Mouse (Mus musculus) ES-E14 (cell line): ENCODE data around the gene Anxa1. TPM values are rescaled to one million over a fixed set of nuclear protein-coding genes. Genes with fewer than 3 reads are reported as not detected.

Source experiments
- DNase-seq: peaks from one replicate; pipeline ENCODE4 v3.0.0-alpha.2; 2013; ENCODE audit warnings: low read depth, low spot score
- H3K27ac ChIP-seq: 2 replicates; pipeline ENCODE4 v1.5.1; 2012; ENCODE audit warnings: low read depth, mild to moderate bottlenecking, low read length, moderate library complexity, mixed read lengths; ENCODE audit not compliant: poor library complexity, insufficient read depth, severe bottlenecking
- H3K36me3 ChIP-seq: 2 replicates; pipeline ENCODE4 v1.6.1; 2012; ENCODE audit warnings: mild to moderate bottlenecking, low read length, moderate library complexity, mixed read lengths; ENCODE audit not compliant: control insufficient read depth, poor library complexity, insufficient read depth, severe bottlenecking
- H3K4me1 ChIP-seq, 2 experiments: fragments of 150-350 bp in 1 of 2; sonication (generic) in 1 of 2; 2 replicates each; pipeline ENCODE4 v1.6.1; 2012; ENCODE audit warnings: low read length in 2 of 2, mild to moderate bottlenecking in 1 of 2, mixed read lengths in 1 of 2; ENCODE audit not compliant: control insufficient read depth in 2 of 2, insufficient read depth in 2 of 2, poor library complexity in 1 of 2
- H3K4me3 ChIP-seq, 2 experiments: fragments of 150-350 bp in 1 of 2; sonication (generic) in 1 of 2; 2 replicates each; pipeline ENCODE4 v1.5.1; 2012; ENCODE audit warnings: low read length in 2 of 2, low read depth in 1 of 2, mild to moderate bottlenecking in 1 of 2, mixed read lengths in 1 of 2; ENCODE audit not compliant: insufficient read depth in 1 of 2, poor library complexity in 1 of 2, severe bottlenecking in 1 of 2
- H3K9ac ChIP-seq: 2 replicates; pipeline ENCODE4 v1.6.1; 2012; ENCODE audit warnings: low read depth, mild to moderate bottlenecking, low read length, mixed read lengths; ENCODE audit not compliant: poor library complexity, insufficient read depth, severe bottlenecking
- H3K9me3 ChIP-seq: fragments of 150-350 bp; sonication (generic); 2 replicates; pipeline ENCODE4 v1.6.1; 2012; ENCODE audit warnings: low read depth, mild to moderate bottlenecking, low read length; ENCODE audit not compliant: control insufficient read depth, insufficient read depth
- CHD2 ChIP-seq: IDR thresholded peaks from 2 replicates; pipeline ENCODE4 v1.6.1; 2014; ENCODE audit warnings: mild to moderate bottlenecking, low read depth, low read length, inconsistent platforms
- HCFC1 ChIP-seq: IDR thresholded peaks from 2 replicates; pipeline ENCODE4 v1.6.1; 2012; ENCODE audit warnings: low read length, inconsistent platforms, borderline replicate concordance; ENCODE audit not compliant: insufficient read depth
- MAFK ChIP-seq: IDR thresholded peaks from 2 replicates; pipeline ENCODE4 v1.6.1; 2014; ENCODE audit warnings: mild to moderate bottlenecking, low read depth, low read length, inconsistent platforms; ENCODE audit not compliant: insufficient read depth
- ZC3H11A ChIP-seq: IDR thresholded peaks from 2 replicates; pipeline ENCODE4 v1.6.1; 2012; ENCODE audit warnings: low read depth, mild to moderate bottlenecking, inconsistent platforms, low read length, borderline replicate concordance
- ZNF384 ChIP-seq: IDR thresholded peaks from 2 replicates; pipeline ENCODE4 v1.6.1; 2012; ENCODE audit warnings: low read depth, low read length, inconsistent platforms
- in situ Hi-C, 2 experiments: fragments of 600-800 bp; cut with MboI; formaldehyde crosslinking; loops; one replicate each; pipeline ENCODE4 v1.15.1; 2025; ENCODE audit warnings: low sequenced_read_pairs in 2 of 2, inconsistent platforms in 1 of 2; ENCODE audit not compliant: unreplicated experiment in 2 of 2
- total RNA-seq: library from RNA; depleted of rRNA; stranded (reverse); fragments of 300-350 nt; gene quantifications from 2 replicates; pipeline ENCODE4 v1.2.3, GENCODE M21; 2012

The Anxa1 gene
- total RNA-seq, 1 experiment, result 117 TPM

- no peak overlapping the region for H3K4me3 ChIP-seq
- in situ Hi-C loops, result no loop called here
- H3K36me3 ChIP-seq, result no peaks in the 10 kb centered on the region
- TF ChIP-seq ZNF384 (no peak), MAFK (no peak), ZC3H11A (no peak), HCFC1 (no peak)
- DNase-seq, result no peak
- H3K4me1 ChIP-seq, result no peaks in the 10 kb centered on the region
- H3K9ac ChIP-seq, result no peak overlapping the region
- no peaks in the 10 kb centered on the region for H3K9me3 ChIP-seq
- H3K27ac ChIP-seq, result no peak overlapping the region
Observed at GRCm38 (mm10) chr19:20389723-20390122, 1.0 kb downstream of the Anxa1 start.

- Histone ChIP-seq H3K4me1 (no peaks in the 10 kb centered on the region), H3K36me3 (no peaks in the 10 kb centered on the region), H3K9ac (no peak overlapping the region), H3K4me3 (no peak overlapping the region), H3K9me3 (no peaks in the 10 kb centered on the region), H3K27ac (no peak overlapping the region)
- DNase-seq, result no peak
- TF ChIP-seq HCFC1 (no peak), CHD2 (no peak), ZC3H11A (no peak), ZNF384 (no peak), MAFK (no peak)
- in situ Hi-C loops, result no loop called here
Observed at GRCm38 (mm10) chr19:20389245-20389644, 1.5 kb downstream of the Anxa1 start.

- Histone ChIP-seq H3K9ac (no peak overlapping the region), H3K4me3 (no peak overlapping the region), H3K4me1 (no peaks in the 10 kb centered on the region), H3K36me3 (no peaks in the 10 kb centered on the region), H3K27ac (no peak overlapping the region), H3K9me3 (no peaks in the 10 kb centered on the region)
- in situ Hi-C loops, result no loop called here
- TF ChIP-seq MAFK (no peak), ZC3H11A (no peak), CHD2 (no peak), HCFC1 (no peak), ZNF384 (no peak)
- DNase-seq, result no peak
Observed at GRCm38 (mm10) chr19:20388276-20388675, 2.5 kb downstream of the Anxa1 start.

DNA sequence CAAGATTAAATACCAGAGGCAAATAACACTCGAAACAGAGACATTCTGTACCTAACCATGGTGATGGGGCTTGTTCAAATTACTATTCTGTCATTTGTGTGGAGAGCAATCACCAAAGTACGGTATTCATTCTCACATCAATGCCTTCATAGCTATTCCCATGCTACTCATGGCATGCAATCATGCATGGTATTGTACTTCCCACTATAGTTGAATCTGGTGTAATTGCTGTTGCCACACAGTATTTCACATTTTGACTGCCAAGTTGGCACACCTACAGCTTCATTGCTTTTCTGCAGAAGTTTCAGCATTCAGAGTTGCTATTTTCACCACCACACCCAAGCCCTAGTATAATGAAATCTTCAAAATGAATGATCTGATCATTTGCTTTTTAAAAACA, 4.4 kb downstream of the Anxa1 start:
- Histone ChIP-seq H3K9ac (no peak overlapping the region), H3K4me1 (no peaks in the 10 kb centered on the region), H3K27ac (no peak overlapping the region), H3K36me3 (no peaks in the 10 kb centered on the region), H3K4me3 (no peak overlapping the region), H3K9me3 (no peaks in the 10 kb centered on the region)
- no peak for TF ChIP-seq CHD2
- no peak for TF ChIP-seq HCFC1
- TF ChIP-seq ZC3H11A, result no peak
- TF ChIP-seq MAFK, result no peak
- no peak for TF ChIP-seq ZNF384
- no peak for DNase-seq
- in situ Hi-C loops, result no loop called here

- in situ Hi-C loops, result no loop called here
- Histone ChIP-seq H3K9ac (no peak overlapping the region), H3K27ac (no peak overlapping the region), H3K4me1 (no peaks in the 10 kb centered on the region), H3K9me3 (no peaks in the 10 kb centered on the region), H3K4me3 (no peak overlapping the region), H3K36me3 (no peaks in the 10 kb centered on the region)
- DNase-seq, result no peak
- TF ChIP-seq HCFC1, result no peak
- TF ChIP-seq MAFK, result no peak
- TF ChIP-seq ZC3H11A, result no peak
- TF ChIP-seq CHD2, result no peak
- TF ChIP-seq ZNF384, result no peak
Observed at GRCm38 (mm10) chr19:20385645-20386044, 5.1 kb downstream of the Anxa1 start.
